Mouse (Mus musculus) brown adipose tissue, adult 24 weeks (tissue): ENCODE data around the gene Tmem170. TPM values are rescaled to one million over a fixed set of nuclear protein-coding genes. Genes with fewer than 3 reads are reported as not detected.

Experiments used
- H3K27ac ChIP-seq: fragments of 200-500 bp; replicated peaks from 2 replicates; pipeline ENCODE4 v1.5.1; 2012; ENCODE audit warnings: low read depth, mild to moderate bottlenecking, low read length
- H3K4me1 ChIP-seq: fragments of 200-500 bp; 2 replicates; pipeline ENCODE4 v1.6.1; 2012; ENCODE audit warnings: low read length, mixed read lengths; ENCODE audit not compliant: control insufficient read depth, insufficient read depth, insufficient read length
- H3K4me3 ChIP-seq: fragments of 200-500 bp; 2 replicates; pipeline ENCODE4 v1.5.1; 2012; ENCODE audit warnings: low read depth, mild to moderate bottlenecking, low read length, moderate library complexity; ENCODE audit not compliant: insufficient read depth
- polyA plus RNA-seq: library from polyadenylated mRNA; stranded (reverse); fragments of >200 nt; gene quantifications from 2 replicates; pipeline ENCODE4 v1.2.4, GENCODE M21; 2012; ENCODE audit not compliant: missing spikeins, insufficient read depth, insufficient read length

Tmem170 gene
- polyA plus RNA-seq, 1 experiment: 6.0 TPM

- no peaks in the 10 kb centered on the region for H3K4me1 ChIP-seq
- no peak overlapping the region for H3K4me3 ChIP-seq
- no peak overlapping the region for H3K27ac ChIP-seq
These were observed 13.7 kb upstream of the Tmem170 start for GRCm38 (mm10) chr8:111889931-111890910.

GRCm38 (mm10) chr8:111888091-111888650, 11.6 kb upstream of the Tmem170 start:
- H3K4me3 ChIP-seq: no peak overlapping the region
- H3K27ac ChIP-seq: no peak overlapping the region

GRCm38 (mm10) chr8:111887479-111887878, 10.9 kb upstream of the Tmem170 start:
- Histone ChIP-seq H3K27ac (no peak overlapping the region), H3K4me1 (no peaks in the 10 kb centered on the region), H3K4me3 (no peak overlapping the region)

More at GRCm38 (mm10) chr8:111888091-111888650, 11.6 kb upstream of the Tmem170 start:
- no peaks in the 10 kb centered on the region for H3K4me1 ChIP-seq

GRCm38 (mm10) chr8:111883615-111884014, 7.1 kb upstream of the Tmem170 start:
- H3K4me3 ChIP-seq: no peak overlapping the region
- no peaks in the 10 kb centered on the region for H3K4me1 ChIP-seq
- H3K27ac ChIP-seq: no peak overlapping the region

GRCm38 (mm10) chr8:111881591-111881990, 5.0 kb upstream of the Tmem170 start:
- no peaks in the 10 kb centered on the region for H3K4me1 ChIP-seq
- no peak overlapping the region for H3K27ac ChIP-seq

GRCm38 (mm10) chr8:111877711-111878110, 1.2 kb upstream of the Tmem170 start:
- Histone ChIP-seq H3K4me1 (no peaks in the 10 kb centered on the region), H3K27ac (no peak overlapping the region), H3K4me3 (no peak overlapping the region)

More at GRCm38 (mm10) chr8:111881591-111881990, 5.0 kb upstream of the Tmem170 start:
- H3K4me3 ChIP-seq: no peak overlapping the region

- H3K27ac ChIP-seq: peak overlapping the region; percentile 76
- H3K4me3 ChIP-seq: peak overlapping the region; percentile 78
- no peaks in the 10 kb centered on the region for H3K4me1 ChIP-seq
These were observed 792 bp downstream of the Tmem170 start for GRCm38 (mm10) chr8:111875758-111876157.

GRCm38 (mm10) chr8:111871278-111871677, 5.3 kb downstream of the Tmem170 start:
- H3K4me1 ChIP-seq: peaks cover 3% of the 10 kb centered on the region

GRCm38 (mm10) chr8:111870379-111870778, 6.2 kb downstream of the Tmem170 start:
- Histone ChIP-seq H3K27ac (no peak overlapping the region), H3K4me3 (no peak overlapping the region), H3K4me1 (peaks cover 3% of the 10 kb centered on the region)

More at GRCm38 (mm10) chr8:111871278-111871677, 5.3 kb downstream of the Tmem170 start:
- Histone ChIP-seq H3K27ac (no peak overlapping the region), H3K4me3 (no peak overlapping the region)

GRCm38 (mm10) chr8:111868664-111869063, 7.9 kb downstream of the Tmem170 start:
- H3K4me3 ChIP-seq: no peak overlapping the region
- H3K4me1 ChIP-seq: peaks cover 3% of the 10 kb centered on the region
- H3K27ac ChIP-seq: no peak overlapping the region

GRCm38 (mm10) chr8:111865857-111866256, 10.7 kb downstream of the Tmem170 start:
- H3K4me3 ChIP-seq: no peak overlapping the region
- H3K4me1 ChIP-seq: peaks cover 3% of the 10 kb centered on the region
- H3K27ac ChIP-seq: no peak overlapping the region

GRCm38 (mm10) chr8:111865130-111865852, 11.3 kb downstream of the Tmem170 start:
- no peak overlapping the region for H3K4me3 ChIP-seq
- no peak overlapping the region for H3K27ac ChIP-seq
- peaks cover 3% of the 10 kb centered on the region for H3K4me1 ChIP-seq

GRCm38 (mm10) chr8:111864648-111865047, 11.9 kb downstream of the Tmem170 start:
- Histone ChIP-seq H3K4me3 (no peak overlapping the region), H3K27ac (no peak overlapping the region), H3K4me1 (peaks cover 3% of the 10 kb centered on the region)

GRCm38 (mm10) chr8:111863280-111863679, 13.3 kb downstream of the Tmem170 start:
- no peak overlapping the region for H3K4me3 ChIP-seq
- H3K27ac ChIP-seq: no peak overlapping the region
- peaks cover 3% of the 10 kb centered on the region for H3K4me1 ChIP-seq

- Histone ChIP-seq H3K27ac (no peak overlapping the region), H3K4me1 (0 out of 2 replicates have a peak, but pooled peaks cover 4% of the 10 kb centered on the region), H3K4me3 (no peak overlapping the region)
These were observed 20.6 kb downstream of the Tmem170 start for GRCm38 (mm10) chr8:111855977-111856376.
